Mouse (Mus musculus): ENCODE measurements at regions not wholly inside any gene's neighbourhood (a gene's known extent, or its start where the extent isn't known, plus 50 kb on each side); places are given as distances from the start of the nearest gene placed in this dataset.
A peak's percentile ranks its signal among the peaks of the same experiment; 100 is the strongest.

DNA sequence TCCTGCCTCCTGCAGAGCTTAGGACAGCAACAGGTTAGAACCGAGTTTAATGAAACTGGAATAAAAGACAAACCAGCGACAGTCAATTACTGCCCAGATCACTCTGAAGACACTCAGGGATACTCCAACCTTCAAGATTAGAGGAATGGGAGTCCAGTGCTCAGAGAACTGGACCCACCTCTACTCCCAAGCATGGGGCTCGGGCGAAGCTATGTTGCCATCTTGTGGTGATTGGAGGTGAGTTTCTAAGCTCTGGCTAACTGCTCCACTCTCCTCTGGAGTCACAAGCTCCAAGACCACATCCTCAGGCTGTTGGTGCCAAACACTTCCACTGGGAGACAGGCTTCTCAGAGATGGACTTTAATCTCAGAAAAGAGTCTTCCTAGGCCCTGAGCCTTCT, 158.6 kb downstream of the Cdc5l start:
- Histone ChIP-seq H3ac (ENCODE audit: control insufficient read depth, insufficient read length, low read depth) (no peak overlapping the region), H3K79me3 (ENCODE audit: low read depth) (no peaks in the 10 kb centered on the region), H3K4me3 (ENCODE audit: insufficient read depth, poor library complexity, severe bottlenecking) (no peak overlapping the region), H3K27me3 (ENCODE audit: control insufficient read depth, insufficient read depth, insufficient read length) (no peaks in the 10 kb centered on the region), H3K36me3 (ENCODE audit: control insufficient read depth, insufficient read depth) (no peaks in the 10 kb centered on the region), H3K79me2 (ENCODE audit: control insufficient read depth, insufficient read depth) (no peaks in the 10 kb centered on the region)
- TF ChIP-seq CTCF (IDR thresholded peaks at IDR 0.05; ENCODE audit: control insufficient read depth, insufficient read depth, insufficient read length) (peak; percentile 25), USF1 (IDR thresholded peaks at IDR 0.05; ENCODE audit: low read depth) (no peak)

DNA sequence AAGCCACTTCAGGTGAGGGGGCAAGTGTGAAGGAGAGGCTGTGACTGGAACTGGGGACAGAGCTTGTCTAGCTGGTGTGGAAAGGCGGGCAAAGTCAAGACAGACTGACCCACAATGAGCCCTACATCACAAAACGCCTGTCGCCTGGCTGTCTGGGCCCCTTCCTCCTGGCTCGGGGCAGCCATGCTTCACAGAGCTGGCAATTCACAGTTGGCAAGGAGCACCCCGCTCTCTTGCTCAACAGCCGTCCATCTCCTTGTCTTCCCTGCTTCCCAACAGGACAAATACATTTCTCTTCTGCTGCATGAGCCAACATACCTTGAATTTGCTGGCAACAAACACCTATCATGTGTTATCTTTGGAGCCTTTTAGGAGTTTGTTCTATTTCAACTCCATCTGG, 166.8 kb downstream of the Cdc5l start:
- no peaks in the 10 kb centered on the region for H3K79me2 ChIP-seq (ENCODE audit: control insufficient read depth, insufficient read depth)
- TF ChIP-seq CTCF (IDR thresholded peaks at IDR 0.05; ENCODE audit: control insufficient read depth, insufficient read depth, insufficient read length) (no peak), MYOG (IDR thresholded peaks at IDR 0.05; ENCODE audit: control insufficient read depth, extremely low read depth, insufficient read length) (no peak), MYOD1 (IDR thresholded peaks at IDR 0.05; ENCODE audit: control insufficient read depth, insufficient read length, low read depth) (no peak), FOSL1 (IDR thresholded peaks at IDR 0.05; ENCODE audit: insufficient read depth, low read length, poor library complexity, severe bottlenecking) (no peak), USF1 (IDR thresholded peaks at IDR 0.05; ENCODE audit: low read depth) (no peak), CEBPB (IDR thresholded peaks at IDR 0.05; ENCODE audit: low read depth) (no peak), MAX (IDR thresholded peaks at IDR 0.05) (no peak)
- H3K79me3 ChIP-seq (ENCODE audit: low read depth) = no peaks in the 10 kb centered on the region
- no peaks in the 10 kb centered on the region for H3K36me3 ChIP-seq (ENCODE audit: control insufficient read depth, insufficient read depth)
- H3K4me3 ChIP-seq (ENCODE audit: insufficient read depth, poor library complexity, severe bottlenecking) = no peak overlapping the region
- no peaks in the 10 kb centered on the region for H3K27me3 ChIP-seq (ENCODE audit: control insufficient read depth, insufficient read depth, insufficient read length)
- no peak overlapping the region for H3ac ChIP-seq (ENCODE audit: control insufficient read depth, insufficient read length, low read depth)

DNA sequence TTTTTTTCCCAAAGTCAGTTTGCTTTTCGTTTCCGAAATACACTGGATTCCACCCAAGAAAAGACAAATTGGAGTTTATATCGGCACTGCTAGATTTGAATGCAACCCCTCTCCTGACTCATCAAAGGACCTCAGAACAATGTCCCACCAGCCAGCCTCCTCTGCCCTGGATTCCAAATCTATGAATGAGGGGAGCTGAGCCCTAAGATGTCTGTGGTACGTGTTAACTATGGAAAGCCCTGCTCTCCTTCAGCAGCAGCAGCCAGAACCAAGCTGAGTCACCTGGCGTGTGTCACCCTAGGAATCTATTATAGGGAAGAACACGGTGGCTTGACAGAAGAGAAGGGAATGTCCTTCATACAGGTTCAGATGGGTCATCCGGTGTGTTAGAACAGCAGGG, 167.9 kb downstream of the Cdc5l start:
- no peaks in the 10 kb centered on the region for H3K79me2 ChIP-seq (ENCODE audit: control insufficient read depth, insufficient read depth)
- H3K4me3 ChIP-seq (ENCODE audit: insufficient read depth, poor library complexity, severe bottlenecking) = no peak overlapping the region
- H3ac ChIP-seq (ENCODE audit: control insufficient read depth, insufficient read length, low read depth) = no peak overlapping the region
- TF ChIP-seq FOSL1 (IDR thresholded peaks at IDR 0.05; ENCODE audit: insufficient read depth, low read length, poor library complexity, severe bottlenecking) = no peak
- no peak for TF ChIP-seq CTCF (IDR thresholded peaks at IDR 0.05; ENCODE audit: control insufficient read depth, insufficient read depth, insufficient read length)
- no peak for TF ChIP-seq MYOD1 (IDR thresholded peaks at IDR 0.05; ENCODE audit: control insufficient read depth, insufficient read length, low read depth)
- TF ChIP-seq MYOG (IDR thresholded peaks at IDR 0.05; ENCODE audit: control insufficient read depth, extremely low read depth, insufficient read length) = no peak
- no peak for TF ChIP-seq CEBPB (IDR thresholded peaks at IDR 0.05; ENCODE audit: low read depth)
- TF ChIP-seq MAX (IDR thresholded peaks at IDR 0.05) = no peak
- no peak for TF ChIP-seq USF1 (IDR thresholded peaks at IDR 0.05; ENCODE audit: low read depth)
- H3K27me3 ChIP-seq (ENCODE audit: control insufficient read depth, insufficient read depth, insufficient read length) = no peaks in the 10 kb centered on the region
- H3K79me3 ChIP-seq (ENCODE audit: low read depth) = no peaks in the 10 kb centered on the region
- H3K36me3 ChIP-seq (ENCODE audit: control insufficient read depth, insufficient read depth) = no peaks in the 10 kb centered on the region

DNA sequence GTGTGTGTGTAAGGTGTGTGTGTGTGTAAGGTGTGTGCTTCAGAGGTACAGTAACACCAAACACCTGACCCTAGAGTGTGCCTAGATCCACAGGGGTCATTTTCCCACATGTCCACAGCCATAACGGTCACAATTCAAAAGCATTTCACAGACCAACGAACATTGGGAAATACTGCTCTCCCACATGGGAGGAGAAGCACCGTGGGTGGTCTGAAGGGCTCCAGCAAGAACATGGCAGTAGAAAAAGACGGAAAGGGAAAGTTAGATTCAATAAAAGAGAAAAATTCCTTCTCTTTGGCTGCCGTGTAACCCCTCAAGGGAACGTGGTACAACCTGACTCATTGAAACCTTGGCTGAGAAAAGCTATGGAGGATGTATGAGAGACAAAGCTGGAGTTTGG, 169.1 kb downstream of the Cdc5l start:
- Histone ChIP-seq H3K79me3 (ENCODE audit: low read depth) (no peaks in the 10 kb centered on the region), H3K27me3 (ENCODE audit: control insufficient read depth, insufficient read depth, insufficient read length) (no peaks in the 10 kb centered on the region), H3K4me3 (ENCODE audit: insufficient read depth, poor library complexity, severe bottlenecking) (no peak overlapping the region), H3K36me3 (ENCODE audit: control insufficient read depth, insufficient read depth) (no peaks in the 10 kb centered on the region), H3ac (ENCODE audit: control insufficient read depth, insufficient read length, low read depth) (no peak overlapping the region), H3K79me2 (ENCODE audit: control insufficient read depth, insufficient read depth) (no peaks in the 10 kb centered on the region)
- TF ChIP-seq CTCF (IDR thresholded peaks at IDR 0.05; ENCODE audit: control insufficient read depth, insufficient read depth, insufficient read length) (no peak), FOSL1 (IDR thresholded peaks at IDR 0.05; ENCODE audit: insufficient read depth, low read length, poor library complexity, severe bottlenecking) (no peak), MYOG (IDR thresholded peaks at IDR 0.05; ENCODE audit: control insufficient read depth, extremely low read depth, insufficient read length) (no peak), USF1 (IDR thresholded peaks at IDR 0.05; ENCODE audit: low read depth) (no peak), CEBPB (IDR thresholded peaks at IDR 0.05; ENCODE audit: low read depth) (no peak), MAX (IDR thresholded peaks at IDR 0.05) (no peak), MYOD1 (IDR thresholded peaks at IDR 0.05; ENCODE audit: control insufficient read depth, insufficient read length, low read depth) (no peak)

DNA sequence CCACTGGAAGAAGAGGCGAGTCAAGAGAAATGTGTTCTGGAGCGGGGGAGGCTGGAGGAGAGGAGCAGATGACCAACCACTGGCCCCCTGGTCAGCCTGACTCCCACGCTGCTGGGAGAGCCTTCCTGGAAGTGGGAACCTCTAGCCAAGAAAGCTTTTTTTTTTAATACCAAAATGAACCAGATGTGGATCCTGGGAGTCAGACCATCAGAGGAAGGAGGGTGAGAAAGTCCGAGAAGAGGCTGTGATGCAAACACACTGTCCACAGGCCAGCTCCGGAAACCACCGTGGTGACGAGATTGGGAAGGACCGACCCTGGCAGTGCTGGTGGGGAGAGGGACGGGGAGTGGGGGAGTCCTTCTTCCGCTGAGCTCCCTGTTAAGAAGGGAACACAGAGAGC, 173.1 kb downstream of the Cdc5l start:
- no peak overlapping the region for H3K4me3 ChIP-seq (ENCODE audit: insufficient read depth, poor library complexity, severe bottlenecking)
- no peak overlapping the region for H3ac ChIP-seq (ENCODE audit: control insufficient read depth, insufficient read length, low read depth)
- no peaks in the 10 kb centered on the region for H3K79me2 ChIP-seq (ENCODE audit: control insufficient read depth, insufficient read depth)
- H3K27me3 ChIP-seq (ENCODE audit: control insufficient read depth, insufficient read depth, insufficient read length) = no peaks in the 10 kb centered on the region
- TF ChIP-seq CEBPB (IDR thresholded peaks at IDR 0.05; ENCODE audit: low read depth) = no peak
- no peak for TF ChIP-seq CTCF (IDR thresholded peaks at IDR 0.05; ENCODE audit: control insufficient read depth, insufficient read depth, insufficient read length)
- no peak for TF ChIP-seq MYOG (IDR thresholded peaks at IDR 0.05; ENCODE audit: control insufficient read depth, extremely low read depth, insufficient read length)
- TF ChIP-seq MAX (IDR thresholded peaks at IDR 0.05) = no peak
- no peak for TF ChIP-seq MYOD1 (IDR thresholded peaks at IDR 0.05; ENCODE audit: control insufficient read depth, insufficient read length, low read depth)
- TF ChIP-seq FOSL1 (IDR thresholded peaks at IDR 0.05; ENCODE audit: insufficient read depth, low read length, poor library complexity, severe bottlenecking) = no peak
- TF ChIP-seq USF1 (IDR thresholded peaks at IDR 0.05; ENCODE audit: low read depth) = no peak
- no peaks in the 10 kb centered on the region for H3K79me3 ChIP-seq (ENCODE audit: low read depth)
- no peaks in the 10 kb centered on the region for H3K36me3 ChIP-seq (ENCODE audit: control insufficient read depth, insufficient read depth)

DNA sequence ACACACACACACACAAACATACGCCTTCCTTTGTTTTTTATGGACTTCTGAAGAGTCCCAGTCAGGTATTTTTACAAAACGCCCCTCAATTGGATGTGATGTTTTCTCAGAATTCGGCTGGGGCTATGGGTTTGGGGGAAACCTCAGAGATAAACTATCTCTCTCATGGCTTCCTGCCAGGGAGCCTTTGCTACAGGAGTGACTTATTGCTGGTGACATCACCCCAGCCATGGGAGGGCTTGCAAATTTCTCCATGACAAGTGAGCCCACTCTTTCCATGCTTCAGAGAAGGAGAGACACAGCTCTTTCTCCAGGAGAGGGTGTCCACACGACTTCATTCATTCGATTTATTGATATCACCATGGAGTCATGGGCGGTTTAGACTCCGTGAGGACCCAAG, 175.5 kb downstream of the Cdc5l start:
- no peak for TF ChIP-seq CEBPB (IDR thresholded peaks at IDR 0.05; ENCODE audit: low read depth)
- no peak for TF ChIP-seq MYOG (IDR thresholded peaks at IDR 0.05; ENCODE audit: control insufficient read depth, extremely low read depth, insufficient read length)
- TF ChIP-seq CTCF (IDR thresholded peaks at IDR 0.05; ENCODE audit: control insufficient read depth, insufficient read depth, insufficient read length) = no peak
- TF ChIP-seq MAX (IDR thresholded peaks at IDR 0.05) = no peak
- TF ChIP-seq MYOD1 (IDR thresholded peaks at IDR 0.05; ENCODE audit: control insufficient read depth, insufficient read length, low read depth) = no peak
- no peak for TF ChIP-seq USF1 (IDR thresholded peaks at IDR 0.05; ENCODE audit: low read depth)
- no peak for TF ChIP-seq FOSL1 (IDR thresholded peaks at IDR 0.05; ENCODE audit: insufficient read depth, low read length, poor library complexity, severe bottlenecking)
- Histone ChIP-seq H3K27me3 (ENCODE audit: control insufficient read depth, insufficient read depth, insufficient read length) (no peaks in the 10 kb centered on the region), H3K79me3 (ENCODE audit: low read depth) (no peaks in the 10 kb centered on the region), H3K36me3 (ENCODE audit: control insufficient read depth, insufficient read depth) (no peaks in the 10 kb centered on the region), H3K79me2 (ENCODE audit: control insufficient read depth, insufficient read depth) (no peaks in the 10 kb centered on the region), H3K4me3 (ENCODE audit: insufficient read depth, poor library complexity, severe bottlenecking) (no peak overlapping the region), H3ac (ENCODE audit: control insufficient read depth, insufficient read length, low read depth) (no peak overlapping the region)
